Mouse (Mus musculus): Measurements from ENCODE around the gene Mapk10. TPM values are rescaled to one million over a fixed set of nuclear protein-coding genes. Genes with fewer than 3 reads are reported as not detected.

Mapk10 gene
- polyA plus RNA-seq, 1 experiment from 2014 or later: 2.9 TPM

- H3K27ac ChIP-seq: no peak overlapping the region
- no peak overlapping the region for H3K9ac ChIP-seq
- no peaks in the 10 kb centered on the region for H3K4me1 ChIP-seq
- H3K9me3 ChIP-seq: no peaks in the 10 kb centered on the region
- H3K27me3 ChIP-seq: no peaks in the 10 kb centered on the region
- 50% methylated on average over 6 of the region's 6 CpGs for WGBS
- no peak overlapping the region for H3K4me2 ChIP-seq
- no peaks in the 10 kb centered on the region for H3K36me3 ChIP-seq
- H3K4me3 ChIP-seq: no peak overlapping the region
- no peak for ATAC-seq (ENCODE audit: borderline replicate concordance, extremely low read depth, low FRiP score, low TSS enrichment)
Measured at GRCm38 (mm10) chr5:102930161-102930560, 281.0 kb downstream of the Mapk10 start.

- no peak for ATAC-seq (ENCODE audit: borderline replicate concordance, extremely low read depth, low FRiP score, low TSS enrichment)
- WGBS: 76% methylated on average over 5 of the region's 5 CpGs
- Histone ChIP-seq H3K27ac (no peak overlapping the region), H3K36me3 (no peaks in the 10 kb centered on the region), H3K4me3 (no peak overlapping the region), H3K9ac (no peak overlapping the region), H3K27me3 (no peaks in the 10 kb centered on the region), H3K4me1 (no peaks in the 10 kb centered on the region), H3K4me2 (no peak overlapping the region), H3K9me3 (no peaks in the 10 kb centered on the region)
Measured at GRCm38 (mm10) chr5:102926786-102927185, 284.3 kb downstream of the Mapk10 start.

- no peaks in the 10 kb centered on the region for H3K27me3 ChIP-seq
- H3K4me3 ChIP-seq: no peak overlapping the region
- no peak overlapping the region for H3K9ac ChIP-seq
- no peak overlapping the region for H3K27ac ChIP-seq
- no peaks in the 10 kb centered on the region for H3K9me3 ChIP-seq
- no peaks in the 10 kb centered on the region for H3K36me3 ChIP-seq
- no peak for ATAC-seq (ENCODE audit: borderline replicate concordance, extremely low read depth, low FRiP score, low TSS enrichment)
- H3K4me2 ChIP-seq: no peak overlapping the region
- 77% methylated on average over 2 of the region's 2 CpGs for WGBS
- H3K4me1 ChIP-seq: no peaks in the 10 kb centered on the region
Measured at GRCm38 (mm10) chr5:102920199-102920598, 290.9 kb downstream of the Mapk10 start.

- ATAC-seq (ENCODE audit: borderline replicate concordance, extremely low read depth, low FRiP score, low TSS enrichment): no peak
- Histone ChIP-seq H3K4me2 (no peak overlapping the region), H3K4me3 (no peak overlapping the region), H3K27me3 (no peaks in the 10 kb centered on the region), H3K36me3 (no peaks in the 10 kb centered on the region), H3K9ac (no peak overlapping the region), H3K9me3 (no peaks in the 10 kb centered on the region), H3K4me1 (no peaks in the 10 kb centered on the region), H3K27ac (no peak overlapping the region)
- WGBS: 41% methylated on average over 13 of the region's 13 CpGs
Measured at GRCm38 (mm10) chr5:102905441-102906211, 305.5 kb downstream of the Mapk10 start.

- H3K9ac ChIP-seq: no peak overlapping the region
- H3K27me3 ChIP-seq: no peaks in the 10 kb centered on the region
- no peaks in the 10 kb centered on the region for H3K4me1 ChIP-seq
- no peak overlapping the region for H3K4me2 ChIP-seq
- H3K36me3 ChIP-seq: peaks cover 5% of the 10 kb centered on the region; the same call in 1 of the 2 replicates
- H3K9me3 ChIP-seq: no peaks in the 10 kb centered on the region
- H3K4me3 ChIP-seq: no peak overlapping the region
- no peak for ATAC-seq (ENCODE audit: borderline replicate concordance, extremely low read depth, low FRiP score, low TSS enrichment)
- no peak overlapping the region for H3K27ac ChIP-seq
- WGBS: 72% methylated on average over 12 of the region's 12 CpGs
Measured at GRCm38 (mm10) chr5:102904066-102904465, 307.1 kb downstream of the Mapk10 start.

- Histone ChIP-seq H3K27ac (no peak overlapping the region), H3K36me3 (peaks cover 5% of the 10 kb centered on the region; the same call in 1 of the 2 replicates), H3K4me2 (no peak overlapping the region), H3K4me1 (no peaks in the 10 kb centered on the region), H3K9ac (no peak overlapping the region), H3K4me3 (no peak overlapping the region), H3K9me3 (no peaks in the 10 kb centered on the region), H3K27me3 (no peaks in the 10 kb centered on the region)
- no peak for ATAC-seq (ENCODE audit: borderline replicate concordance, extremely low read depth, low FRiP score, low TSS enrichment)
- WGBS: 85% methylated on average over 9 of the region's 9 CpGs
Measured at GRCm38 (mm10) chr5:102903487-102903886, 307.6 kb downstream of the Mapk10 start.

- 78% methylated on average over 5 of the region's 5 CpGs for WGBS
- Histone ChIP-seq H3K9me3 (no peaks in the 10 kb centered on the region), H3K4me3 (no peak overlapping the region), H3K36me3 (peaks cover 5% of the 10 kb centered on the region; the same call in 1 of the 2 replicates), H3K9ac (no peak overlapping the region), H3K27me3 (no peaks in the 10 kb centered on the region), H3K27ac (no peak overlapping the region), H3K4me2 (no peak overlapping the region), H3K4me1 (no peaks in the 10 kb centered on the region)
- no peak for ATAC-seq (ENCODE audit: borderline replicate concordance, extremely low read depth, low FRiP score, low TSS enrichment)
Measured at GRCm38 (mm10) chr5:102901176-102901575, 310.0 kb downstream of the Mapk10 start.

GRCm38 (mm10) chr5:102899680-102900215, 311.4 kb downstream of the Mapk10 start:
- Histone ChIP-seq H3K4me2 (no peak overlapping the region), H3K9me3 (no peaks in the 10 kb centered on the region), H3K36me3 (peaks cover 5% of the 10 kb centered on the region; the same call in 1 of the 2 replicates), H3K4me3 (no peak overlapping the region), H3K4me1 (no peaks in the 10 kb centered on the region), H3K27me3 (no peaks in the 10 kb centered on the region), H3K27ac (no peak overlapping the region), H3K9ac (no peak overlapping the region)
- ATAC-seq (ENCODE audit: borderline replicate concordance, extremely low read depth, low FRiP score, low TSS enrichment): no peak
- 80% methylated on average over 6 of the region's 6 CpGs for WGBS

GRCm38 (mm10) chr5:102898301-102898700, 312.8 kb downstream of the Mapk10 start:
- H3K9me3 ChIP-seq: no peaks in the 10 kb centered on the region
- no peak overlapping the region for H3K4me2 ChIP-seq
- H3K36me3 ChIP-seq: peaks cover 5% of the 10 kb centered on the region; the same call in 1 of the 2 replicates
- no peak overlapping the region for H3K4me3 ChIP-seq
- 82% methylated on average over 4 of the region's 4 CpGs for WGBS
- no peak for ATAC-seq (ENCODE audit: borderline replicate concordance, extremely low read depth, low FRiP score, low TSS enrichment)
- no peak overlapping the region for H3K9ac ChIP-seq
- H3K27ac ChIP-seq: no peak overlapping the region
- no peaks in the 10 kb centered on the region for H3K27me3 ChIP-seq
- no peaks in the 10 kb centered on the region for H3K4me1 ChIP-seq

- 94% methylated on average over 11 of the region's 11 CpGs for WGBS
Measured at GRCm38 (mm10) chr5:102892226-102892625, 318.9 kb downstream of the Mapk10 start.

GRCm38 (mm10) chr5:102889163-102889488, 322.0 kb downstream of the Mapk10 start:
- Histone ChIP-seq H3K27ac (no peak overlapping the region), H3K4me3 (no peak overlapping the region), H3K27me3 (no peaks in the 10 kb centered on the region), H3K9ac (no peak overlapping the region), H3K9me3 (no peaks in the 10 kb centered on the region), H3K36me3 (peaks cover 11% of the 10 kb centered on the region), H3K4me1 (no peaks in the 10 kb centered on the region), H3K4me2 (no peak overlapping the region)
- 76% methylated on average over 2 of the region's 2 CpGs for WGBS
- no peak for ATAC-seq (ENCODE audit: borderline replicate concordance, extremely low read depth, low FRiP score, low TSS enrichment)

More at GRCm38 (mm10) chr5:102892226-102892625, 318.9 kb downstream of the Mapk10 start:
- H3K36me3 ChIP-seq: peaks cover 11% of the 10 kb centered on the region
- H3K4me3 ChIP-seq: no peak overlapping the region
- no peaks in the 10 kb centered on the region for H3K4me1 ChIP-seq
- H3K27me3 ChIP-seq: no peaks in the 10 kb centered on the region
- H3K4me2 ChIP-seq: no peak overlapping the region
- H3K9me3 ChIP-seq: no peaks in the 10 kb centered on the region
- no peak for ATAC-seq (ENCODE audit: borderline replicate concordance, extremely low read depth, low FRiP score, low TSS enrichment)
- H3K9ac ChIP-seq: no peak overlapping the region
- no peak overlapping the region for H3K27ac ChIP-seq

- no peak for ATAC-seq (ENCODE audit: borderline replicate concordance, extremely low read depth, low FRiP score, low TSS enrichment)
- H3K36me3 ChIP-seq: peaks cover 11% of the 10 kb centered on the region
- no peak overlapping the region for H3K4me2 ChIP-seq
- H3K4me1 ChIP-seq: no peaks in the 10 kb centered on the region
- H3K4me3 ChIP-seq: no peak overlapping the region
- 81% methylated on average over 14 of the region's 14 CpGs for WGBS
- H3K27me3 ChIP-seq: no peaks in the 10 kb centered on the region
- H3K9ac ChIP-seq: no peak overlapping the region
- no peak overlapping the region for H3K27ac ChIP-seq
- H3K9me3 ChIP-seq: no peaks in the 10 kb centered on the region
Measured at GRCm38 (mm10) chr5:102888482-102889162, 322.5 kb downstream of the Mapk10 start.

All from lung, embryonic 15.5 days (tissue).